In the genomic region with DNA sequence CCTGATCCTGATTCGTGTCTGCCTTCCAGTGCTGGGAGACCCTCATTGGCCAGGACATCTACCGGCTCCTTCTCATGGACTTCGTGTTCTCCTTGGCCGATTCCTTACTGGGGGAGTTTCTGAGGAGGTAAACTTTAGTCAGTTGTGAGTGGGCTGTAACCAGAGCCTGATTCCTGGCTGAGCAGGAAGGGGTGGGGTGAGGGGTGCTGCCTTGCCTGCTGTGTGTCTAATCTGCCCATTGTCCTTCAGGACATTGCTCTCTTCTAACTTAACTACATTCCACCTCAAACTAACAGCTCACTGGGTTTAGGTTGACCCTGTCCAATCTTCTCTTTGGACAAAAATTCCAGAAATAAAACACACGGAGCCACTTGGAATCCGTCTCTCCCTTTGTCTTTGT, we compare ENCODE assay signal across 25 mouse cellular contexts. TPM values are rescaled to one million over a fixed set of nuclear protein-coding genes. Genes with fewer than 3 reads are reported as not detected.
DNase-seq lines count a peak whose midpoint lies in the region; ATAC-seq and TF ChIP-seq lines count a peak whose summit lies in the region.
"Had no signal": no experiment of that assay in that cellular context is flagged by ENCODE, and none has a peak within 500 bp of the region (broad histone marks: within the 10 kb centered on the region; RNA-seq: fewer than 3 reads in every experiment).

No protein-coding gene starts in this region.

- no peak for TF ChIP-seq CTCF in E14TG2a.4 (conservative IDR thresholded peaks at IDR 0.05; ENCODE audit: low read length)

- H3K4me3 ChIP-seq in heart, embryonic 10.5 days = no peak overlapping the region
- H3K4me3 ChIP-seq in kidney, embryonic 16.5 days (ENCODE audit: low read length) = no peak overlapping the region
- H3K4me3 ChIP-seq in E14TG2a.4 (replicated peaks; ENCODE audit: low read length) = peak overlapping the region; percentile 30
- H3K4me3 ChIP-seq in ES-E14 (ENCODE audit: insufficient read depth in 1 of 2, low read depth in 1 of 2, low read length in 2 of 2, poor library complexity in 1 of 2, severe bottlenecking in 1 of 2) = 0 out of 4 replicates have a peak overlapping the region, but pooled peaks of 1 of the 2 experiments have one; percentile 9
- H3K4me3 ChIP-seq: embryonic facial prominence, embryonic 13.5 days; forebrain, embryonic 13.5 days; intestine, embryonic 15.5 days had no signal

- no peak overlapping the region for H3K9ac ChIP-seq in kidney, embryonic 16.5 days (replicated peaks; ENCODE audit: low read length)
- no peak overlapping the region for H3K9ac ChIP-seq in ES-E14 (ENCODE audit: insufficient read depth, low read depth, low read length, poor library complexity, severe bottlenecking)
- H3K9ac ChIP-seq: embryonic facial prominence, embryonic 13.5 days; forebrain, embryonic 13.5 days; forebrain, postnatal 0 days; hindbrain, embryonic 14.5 days; intestine, embryonic 15.5 days had no signal

- 46% methylated on average over 6 of the region's 6 CpGs for WGBS in heart, embryonic 10.5 days
- WGBS in kidney, embryonic 16.5 days = 25% methylated on average over 6 of the region's 6 CpGs

- H3K27ac ChIP-seq in heart, embryonic 10.5 days = no peak overlapping the region
- no peak overlapping the region for H3K27ac ChIP-seq in kidney, embryonic 16.5 days (ENCODE audit: low read length)
- 0 out of 2 replicates have a peak overlapping the region, but pooled peaks have one; percentile 33 for H3K27ac ChIP-seq in ES-E14 (ENCODE audit: insufficient read depth, low read depth, low read length, poor library complexity, severe bottlenecking)
- H3K27ac ChIP-seq: embryonic facial prominence, embryonic 13.5 days; forebrain, embryonic 13.5 days; hindbrain, embryonic 14.5 days; intestine, embryonic 15.5 days had no signal

- ATAC-seq in kidney, embryonic 16.5 days (ENCODE audit: low FRiP score, low TSS enrichment) = peak; percentile 74
- ATAC-seq in erythroid progenitor cell, adult 5-6 weeks (replicated peaks; ENCODE audit: low FRiP score, poor library complexity, severe bottlenecking) = no peak
- ATAC-seq: forebrain, embryonic 13.5 days; forebrain, postnatal 0 days; intestine, embryonic 15.5 days had no signal

- peak; percentile 79 for DNase-seq in heart, adult 11 months
- DNase-seq in heart, embryonic 10.5 days (ENCODE audit: low spot score) = no peak
- no peak for DNase-seq in kidney, postnatal 25 days
- no peak for DNase-seq in ES-E14 (ENCODE audit: low read depth, low spot score)
- DNase-seq in ovary, postnatal 14 days (ENCODE audit: low spot score) = no peak
- DNase-seq: adrenal gland, postnatal 10 days; cerebellum, adult 11 months; cerebellum, adult 8-10 months; cerebellum, postnatal 14 days; forebrain, postnatal 0 days; gastrocnemius, postnatal 25 days; heart, postnatal 10 days; heart, postnatal 4 days had no signal

- H3K9me3 ChIP-seq in heart, embryonic 10.5 days = no peaks in the 10 kb centered on the region
- no peaks in the 10 kb centered on the region for H3K9me3 ChIP-seq in kidney, embryonic 16.5 days (ENCODE audit: low read length)
- no peaks in the 10 kb centered on the region for H3K9me3 ChIP-seq in E14TG2a.4 (ENCODE audit: low read length)
- H3K9me3 ChIP-seq in ES-E14 (ENCODE audit: control insufficient read depth, insufficient read depth, low read depth, low read length) = no peaks in the 10 kb centered on the region
- H3K9me3 ChIP-seq: embryonic facial prominence, embryonic 13.5 days; forebrain, embryonic 13.5 days; intestine, embryonic 15.5 days had no signal

- in situ Hi-C loops in ES-E14 (cut with MboI; ENCODE audit: low sequenced_read_pairs in 2 of 2, unreplicated experiment in 2 of 2) = no loop called here

- H3K4me2 ChIP-seq in kidney, embryonic 16.5 days (replicated peaks; ENCODE audit: low read depth, low read length) = no peak overlapping the region
- H3K4me2 ChIP-seq: embryonic facial prominence, embryonic 13.5 days; forebrain, embryonic 13.5 days; hindbrain, embryonic 14.5 days; intestine, embryonic 15.5 days had no signal

- H3K36me3 ChIP-seq in heart, embryonic 10.5 days = no peaks in the 10 kb centered on the region
- no peaks in the 10 kb centered on the region for H3K36me3 ChIP-seq in kidney, embryonic 16.5 days (ENCODE audit: insufficient read depth, low read length)
- H3K36me3 ChIP-seq in E14TG2a.4 (ENCODE audit: insufficient read depth, low read length) (no peaks in the 10 kb centered on the region), ES-E14 (ENCODE audit: control insufficient read depth, insufficient read depth, low read length, poor library complexity, severe bottlenecking) (no peaks in the 10 kb centered on the region)
- H3K36me3 ChIP-seq: embryonic facial prominence, embryonic 13.5 days; intestine, embryonic 15.5 days had no signal

- no peaks in the 10 kb centered on the region for H3K4me1 ChIP-seq in heart, embryonic 10.5 days
- H3K4me1 ChIP-seq in kidney, embryonic 16.5 days (ENCODE audit: insufficient read depth, low read length) = no peaks in the 10 kb centered on the region
- H3K4me1 ChIP-seq in E14TG2a.4 (replicated peaks; ENCODE audit: low read depth, low read length) = peaks cover 69% of the 10 kb centered on the region
- H3K4me1 ChIP-seq in ES-E14 (ENCODE audit: control insufficient read depth in 2 of 2, insufficient read depth in 2 of 2, low read length in 2 of 2, poor library complexity in 1 of 2) = peaks cover 4 to 31% of the 10 kb centered on the region in 2 experiments; a peak in 3 of 4 replicates
- H3K4me1 ChIP-seq: embryonic facial prominence, embryonic 13.5 days; forebrain, embryonic 13.5 days; intestine, embryonic 15.5 days had no signal

- peaks cover 45% of the 10 kb centered on the region for H3K27me3 ChIP-seq in heart, embryonic 10.5 days (ENCODE audit: insufficient read depth, poor library complexity, severe bottlenecking)
- no peaks in the 10 kb centered on the region for H3K27me3 ChIP-seq in kidney, embryonic 16.5 days (ENCODE audit: insufficient read depth, low read length)
- no peaks in the 10 kb centered on the region for H3K27me3 ChIP-seq in E14TG2a.4 (ENCODE audit: insufficient read depth, low read length)
- H3K27me3 ChIP-seq: embryonic facial prominence, embryonic 13.5 days; forebrain, embryonic 13.5 days; intestine, embryonic 15.5 days had no signal

TF ChIP-seq in ES-E14, 5 proteins besides CTCF, POLR2A, EP300 and RAD21:
- TF ChIP-seq ZNF384 (IDR thresholded peaks at IDR 0.05; ENCODE audit: low read depth, low read length) (no peak), MAFK (IDR thresholded peaks at IDR 0.05; ENCODE audit: insufficient read depth, low read depth, low read length) (no peak), CHD2 (IDR thresholded peaks at IDR 0.05; ENCODE audit: low read depth, low read length) (no peak), ZC3H11A (IDR thresholded peaks at IDR 0.05; ENCODE audit: borderline replicate concordance, low read depth, low read length) (no peak), HCFC1 (IDR thresholded peaks at IDR 0.05; ENCODE audit: borderline replicate concordance, insufficient read depth, low read length) (no peak)
TF ChIP-seq in ES-E14: peak in this region for 0.

RNA-seq across cellular contexts. Expression of a gene that starts 48.8 kb away (rescaled TPM):
- 64.6 and 64.9 TPM in 2 replicates for polyA plus RNA-seq in heart, embryonic 10.5 days (2016; fragmentation: Nextera tagmentation; extraction: Ambion mirVana)
- polyA plus RNA-seq in kidney, embryonic 16.5 days (2015; fragmentation: Nextera tagmentation; extraction: Ambion mirVana) = 106 and 109 TPM in 2 replicates
- total RNA-seq in ES-E14 (2012; rRNA removed) = 57.6 and 70.7 TPM in 2 replicates
- 39.4 and 50.5 TPM in 2 replicates for total RNA-seq in erythroid progenitor cell, adult 5-6 weeks (2015; ENCODE audit: low replicate concordance)
- 39.7 and 47.5 TPM in 2 replicates for total RNA-seq in erythroid progenitor cell, adult 5-6 weeks (2017; ENCODE audit: low replicate concordance)

RNA-seq across cellular contexts. Expression of a gene that starts 55.6 kb away (rescaled TPM):
- polyA plus RNA-seq in heart, embryonic 10.5 days (2016; fragmentation: Nextera tagmentation; extraction: Ambion mirVana) = 10.2 and 11.3 TPM in 2 replicates
- polyA plus RNA-seq in kidney, embryonic 16.5 days (2015; fragmentation: Nextera tagmentation; extraction: Ambion mirVana) = 20.0 and 21.1 TPM in 2 replicates
- total RNA-seq in ES-E14 (2012; rRNA removed) = 25.8 and 28.6 TPM in 2 replicates
- 95.9 and 114 TPM in 2 replicates for total RNA-seq in erythroid progenitor cell, adult 5-6 weeks (2015; ENCODE audit: low replicate concordance)
- total RNA-seq in erythroid progenitor cell, adult 5-6 weeks (2017; ENCODE audit: low replicate concordance) = 103 and 138 TPM in 2 replicates

RNA-seq across cellular contexts. Expression of a gene that starts 59.6 kb away (rescaled TPM):
- polyA plus RNA-seq in heart, embryonic 10.5 days (2016; fragmentation: Nextera tagmentation; extraction: Ambion mirVana) = 0.05 TPM in 1 of 2 replicates, not detected in the other
- 0.27 and 0.36 TPM in 2 replicates for polyA plus RNA-seq in kidney, embryonic 16.5 days (2015; fragmentation: Nextera tagmentation; extraction: Ambion mirVana)
- total RNA-seq in ES-E14 (2012; rRNA removed) = 0.80 and 0.90 TPM in 2 replicates
- not detected in 2 replicates for total RNA-seq in erythroid progenitor cell, adult 5-6 weeks (2015; ENCODE audit: low replicate concordance)
- not detected in 2 replicates for total RNA-seq in erythroid progenitor cell, adult 5-6 weeks (2017; ENCODE audit: low replicate concordance)
- total RNA-seq: common myeloid progenitor, adult 5-6 weeks; gastrocnemius, adult 18-20 months; granulocyte monocyte progenitor cell, adult 5-6 weeks; MEL had no signal
- polyA plus RNA-seq: C2C12 had no signal
